Mouse (Mus musculus) lung, embryonic 15.5 days (tissue): Measurements from ENCODE around the gene Adam11. TPM values are rescaled to one million over a fixed set of nuclear protein-coding genes. Genes with fewer than 3 reads are reported as not detected.

ENCODE experiments used
- ATAC-seq: fragments of 200-750 bp; cut with Nextera tagmentation; 2 replicates; pipeline ENCODE4 v1.8.0; 2017; ENCODE audit warnings: moderate number of reproducible peaks, borderline replicate concordance; ENCODE audit not compliant: low FRiP score, low TSS enrichment; ENCODE audit errors: extremely low read depth
- H3K27ac ChIP-seq: fragments of 300-500 bp; sonication (generic); 2 replicates; pipeline ENCODE4 v1.5.1; 2015; ENCODE audit warnings: moderate library complexity, mild to moderate bottlenecking, inconsistent platforms
- H3K27me3 ChIP-seq: fragments of 300-500 bp; sonication (generic); 2 replicates; pipeline ENCODE4 v1.6.1; 2015; ENCODE audit warnings: inconsistent platforms
- H3K36me3 ChIP-seq: fragments of 300-500 bp; sonication (generic); 2 replicates; pipeline ENCODE4 v1.6.1; 2015; ENCODE audit warnings: inconsistent platforms
- H3K4me1 ChIP-seq: fragments of 300-500 bp; sonication (generic); 2 replicates; pipeline ENCODE4 v1.6.1; 2015; ENCODE audit warnings: inconsistent platforms
- H3K4me2 ChIP-seq: fragments of 300-500 bp; sonication (generic); 2 replicates; pipeline ENCODE4 v1.6.1; 2015; ENCODE audit warnings: inconsistent platforms, mild to moderate bottlenecking, moderate library complexity
- H3K4me3 ChIP-seq: fragments of 300-500 bp; sonication (generic); 2 replicates; pipeline ENCODE4 v1.5.1; 2015; ENCODE audit warnings: mild to moderate bottlenecking, inconsistent platforms
- H3K9ac ChIP-seq: fragments of 300-500 bp; sonication (generic); 2 replicates; pipeline ENCODE4 v1.6.1; 2015; ENCODE audit warnings: inconsistent platforms
- H3K9me3 ChIP-seq: fragments of 300-500 bp; sonication (generic); 2 replicates; pipeline ENCODE4 v1.6.1; 2016; ENCODE audit warnings: inconsistent platforms
- WGBS: fragments of 180-500 bp; shearing (Covaris S2); methylation state at CpG from one replicate; pipeline ENCODE4 v1.1.7; 2015; 5-methylcytosine and 5-hydroxymethylcytosine counted together
- polyA plus RNA-seq: library from polyadenylated mRNA; unstranded; fragments of >200 nt; fragmentation: Nextera tagmentation; extraction: Ambion mirVana; gene quantifications from 2 replicates; pipeline ENCODE4 v1.2.1, GENCODE M21; 2015

The Adam11 gene
- polyA plus RNA-seq, 1 experiment from 2014 or later: 6.1 TPM

- H3K4me1 ChIP-seq: peaks cover 11% of the 10 kb centered on the region
- peaks cover 10% of the 10 kb centered on the region; the same call in 1 of the 2 replicates for H3K27me3 ChIP-seq
- no peak overlapping the region for H3K4me2 ChIP-seq
- H3K27ac ChIP-seq: no peak overlapping the region
- H3K9me3 ChIP-seq: no peaks in the 10 kb centered on the region
- WGBS: 30% methylated on average over 16 of the region's 16 CpGs
- H3K4me3 ChIP-seq: no peak overlapping the region
- no peaks in the 10 kb centered on the region for H3K36me3 ChIP-seq
- no peak overlapping the region for H3K9ac ChIP-seq
- ATAC-seq: no peak
These were observed 10.9 kb downstream of the Adam11 start for GRCm38 (mm10) chr11:102771916-102772714.

DNA sequence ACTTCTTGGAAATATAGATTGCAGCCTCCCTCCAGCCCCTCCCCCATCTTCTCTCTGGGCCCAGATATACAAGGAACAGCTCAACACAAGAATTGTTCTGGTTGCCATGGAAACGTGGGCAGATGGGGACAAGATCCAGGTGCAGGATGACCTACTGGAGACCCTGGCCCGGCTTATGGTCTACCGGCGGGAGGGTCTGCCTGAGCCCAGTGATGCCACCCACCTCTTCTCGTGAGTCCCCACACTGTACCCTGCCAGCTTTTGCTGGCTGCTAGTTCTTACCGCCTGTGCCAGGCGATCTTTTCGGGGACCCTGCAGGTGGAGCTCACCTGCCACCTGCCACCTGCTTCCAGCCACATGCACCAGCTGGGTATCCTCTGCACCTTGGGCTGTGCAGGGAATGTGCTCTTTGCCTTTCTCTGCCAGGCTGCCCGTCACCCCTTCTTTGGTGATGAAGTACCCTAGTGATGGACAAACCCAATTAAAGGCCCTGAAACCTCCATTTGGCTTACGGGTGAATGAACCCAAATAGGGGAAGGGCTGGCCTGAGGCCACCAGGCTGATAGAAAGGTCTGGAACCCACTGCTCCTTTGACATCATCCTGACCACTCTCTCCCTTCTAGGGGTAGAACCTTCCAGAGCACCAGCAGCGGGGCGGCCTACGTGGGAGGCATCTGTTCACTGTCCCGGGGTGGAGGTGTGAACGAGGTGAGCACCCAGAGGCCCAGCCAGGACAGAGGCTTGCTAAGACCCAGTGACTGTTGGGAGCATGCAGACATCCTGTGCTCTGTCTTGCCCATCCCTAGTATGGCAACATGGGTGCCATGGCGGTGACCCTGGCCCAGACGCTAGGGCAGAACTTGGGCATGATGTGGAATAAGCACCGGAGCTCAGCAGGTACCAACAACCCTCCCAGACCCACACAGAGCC is 11.8 kb downstream of the Adam11 start:
- H3K4me1 ChIP-seq: peaks cover 16% of the 10 kb centered on the region
- H3K4me3 ChIP-seq: no peak overlapping the region
- no peak for ATAC-seq
- peaks cover 10% of the 10 kb centered on the region; the same call in 1 of the 2 replicates for H3K27me3 ChIP-seq
- no peaks in the 10 kb centered on the region for H3K36me3 ChIP-seq
- H3K4me2 ChIP-seq: no peak overlapping the region
- H3K9me3 ChIP-seq: no peaks in the 10 kb centered on the region
- H3K9ac ChIP-seq: no peak overlapping the region
- H3K27ac ChIP-seq: no peak overlapping the region
- 64% methylated on average over 18 of the region's 18 CpGs for WGBS

DNA sequence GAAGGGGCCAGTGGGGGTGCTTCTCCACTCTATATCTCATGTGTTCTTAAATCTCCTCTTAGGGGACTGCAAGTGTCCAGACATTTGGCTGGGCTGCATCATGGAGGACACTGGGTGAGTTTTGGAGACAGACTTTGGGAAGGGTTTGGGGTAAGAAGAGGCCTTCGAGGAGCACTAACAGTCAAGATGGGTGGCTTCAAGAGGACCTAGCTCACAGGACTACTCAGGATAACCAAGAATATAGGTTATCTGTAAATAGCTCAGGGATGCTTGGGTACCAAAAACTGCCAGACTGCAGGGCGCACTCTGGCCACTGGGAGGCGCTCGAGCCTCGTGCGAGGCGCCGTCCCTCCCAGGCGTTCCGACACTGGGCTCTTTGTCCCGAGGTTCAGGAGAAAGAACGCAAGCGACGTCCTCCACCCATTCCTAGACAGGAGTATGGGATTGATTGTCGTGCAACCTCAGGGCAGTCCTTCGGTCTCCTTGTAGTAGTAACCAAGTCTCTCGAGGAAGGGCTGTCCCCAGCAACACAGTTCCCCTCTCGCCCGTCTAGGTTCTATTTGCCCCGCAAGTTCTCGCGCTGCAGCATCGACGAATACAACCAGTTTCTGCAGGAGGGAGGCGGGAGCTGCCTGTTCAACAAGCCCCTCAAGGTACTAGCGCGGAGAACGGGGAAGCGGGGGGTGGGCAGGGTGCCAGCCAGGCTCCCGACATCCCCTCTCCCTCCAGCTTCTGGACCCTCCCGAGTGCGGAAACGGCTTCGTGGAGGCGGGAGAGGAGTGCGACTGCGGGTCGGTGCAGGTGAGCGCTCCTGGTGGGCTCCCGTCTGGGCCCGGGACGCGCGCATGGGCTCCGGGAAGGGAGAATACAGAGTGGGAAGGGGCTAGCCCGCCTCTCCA is 12.7 kb downstream of the Adam11 start:
- WGBS: under 1% methylated on average over 46 of the region's 46 CpGs
- Histone ChIP-seq H3K4me1 (peaks cover 20% of the 10 kb centered on the region), H3K4me3 (peak overlapping the region; percentile 61), H3K27me3 (peaks cover 10% of the 10 kb centered on the region; the same call in 1 of the 2 replicates), H3K4me2 (peak overlapping the region; percentile 99), H3K9me3 (no peaks in the 10 kb centered on the region), H3K27ac (peak overlapping the region; percentile 83), H3K9ac (peak overlapping the region; percentile 67), H3K36me3 (no peaks in the 10 kb centered on the region)
- peak; percentile 32; the same call in 1 of the 2 replicates for ATAC-seq

DNA sequence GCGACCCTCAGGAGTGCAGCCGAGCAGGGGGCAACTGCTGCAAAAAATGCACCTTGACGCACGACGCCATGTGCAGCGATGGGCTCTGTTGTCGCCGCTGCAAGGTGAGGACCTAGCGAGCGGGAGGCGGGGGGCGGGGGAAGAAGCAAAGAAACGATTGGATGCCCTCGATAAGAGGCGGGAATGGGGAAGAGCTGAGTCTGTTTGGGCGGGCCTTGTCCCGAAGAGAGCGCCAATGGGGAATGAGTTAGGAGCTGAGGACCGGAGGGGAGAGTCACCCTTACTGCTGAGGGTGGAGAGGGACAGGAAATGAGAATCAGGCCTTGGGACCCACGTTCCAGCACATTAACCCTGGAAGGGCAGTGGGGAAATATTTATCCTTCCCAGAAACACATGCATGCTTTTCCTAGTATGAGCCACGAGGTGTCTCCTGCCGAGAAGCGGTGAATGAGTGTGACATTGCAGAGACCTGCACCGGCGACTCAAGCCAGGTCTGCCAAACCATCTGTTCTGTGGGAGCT is 13.4 kb downstream of the Adam11 start:
- Histone ChIP-seq H3K4me3 (peak overlapping the region; percentile 61), H3K27ac (peak overlapping the region; percentile 83), H3K36me3 (no peaks in the 10 kb centered on the region), H3K9ac (peak overlapping the region; percentile 67), H3K4me1 (peaks cover 21% of the 10 kb centered on the region), H3K27me3 (peaks cover 10% of the 10 kb centered on the region; the same call in 1 of the 2 replicates), H3K4me2 (peak overlapping the region; percentile 99), H3K9me3 (no peaks in the 10 kb centered on the region)
- under 1% methylated on average over 25 of the region's 25 CpGs for whole genome bisulfite sequencing
- ATAC-seq: peak; percentile 88

GRCm38 (mm10) chr11:102777598-102777997 is 16.4 kb downstream of the Adam11 start:
- 22% methylated on average over 21 of the region's 21 CpGs for WGBS
- Histone ChIP-seq H3K4me2 (peak overlapping the region; percentile 62), H3K4me1 (peaks cover 24% of the 10 kb centered on the region), H3K9ac (peak overlapping the region; percentile 44), H3K4me3 (peak overlapping the region; percentile 38), H3K36me3 (no peaks in the 10 kb centered on the region), H3K27me3 (no peaks in the 10 kb centered on the region), H3K9me3 (no peaks in the 10 kb centered on the region), H3K27ac (no peak overlapping the region)
- ATAC-seq: peak; percentile 8; the same call in 1 of the 2 replicates

- peak overlapping the region; percentile 38; the same call in 1 of the 2 replicates for H3K4me3 ChIP-seq
- 36% methylated on average over 14 of the region's 14 CpGs for WGBS
These were observed 16.9 kb downstream of the Adam11 start for GRCm38 (mm10) chr11:102778165-102778564.

GRCm38 (mm10) chr11:102778597-102778996 is 17.4 kb downstream of the Adam11 start:
- peaks cover 24% of the 10 kb centered on the region for H3K4me1 ChIP-seq
- no peak for ATAC-seq
- H3K4me2 ChIP-seq: no peak overlapping the region
- H3K27ac ChIP-seq: no peak overlapping the region
- H3K9ac ChIP-seq: no peak overlapping the region
- WGBS: 42% methylated on average over 5 of the region's 5 CpGs
- no peak overlapping the region for H3K4me3 ChIP-seq
- H3K36me3 ChIP-seq: no peaks in the 10 kb centered on the region
- H3K27me3 ChIP-seq: no peaks in the 10 kb centered on the region
- no peaks in the 10 kb centered on the region for H3K9me3 ChIP-seq

More at GRCm38 (mm10) chr11:102778165-102778564, 16.9 kb downstream of the Adam11 start:
- no peak for ATAC-seq
- H3K27ac ChIP-seq: no peak overlapping the region
- H3K4me2 ChIP-seq: peak overlapping the region; percentile 62
- peaks cover 24% of the 10 kb centered on the region for H3K4me1 ChIP-seq
- H3K27me3 ChIP-seq: no peaks in the 10 kb centered on the region
- H3K9ac ChIP-seq: peak overlapping the region; percentile 44
- no peaks in the 10 kb centered on the region for H3K36me3 ChIP-seq
- no peaks in the 10 kb centered on the region for H3K9me3 ChIP-seq

GRCm38 (mm10) chr11:102779081-102779638 is 17.9 kb downstream of the Adam11 start:
- 71% methylated on average over 8 of the region's 8 CpGs for whole genome bisulfite sequencing
- no peak overlapping the region for H3K4me2 ChIP-seq
- no peaks in the 10 kb centered on the region for H3K36me3 ChIP-seq
- H3K27me3 ChIP-seq: no peaks in the 10 kb centered on the region
- no peak for ATAC-seq
- H3K4me1 ChIP-seq: peaks cover 24% of the 10 kb centered on the region
- H3K9ac ChIP-seq: no peak overlapping the region
- H3K9me3 ChIP-seq: no peaks in the 10 kb centered on the region
- no peak overlapping the region for H3K27ac ChIP-seq
- no peak overlapping the region for H3K4me3 ChIP-seq

DNA sequence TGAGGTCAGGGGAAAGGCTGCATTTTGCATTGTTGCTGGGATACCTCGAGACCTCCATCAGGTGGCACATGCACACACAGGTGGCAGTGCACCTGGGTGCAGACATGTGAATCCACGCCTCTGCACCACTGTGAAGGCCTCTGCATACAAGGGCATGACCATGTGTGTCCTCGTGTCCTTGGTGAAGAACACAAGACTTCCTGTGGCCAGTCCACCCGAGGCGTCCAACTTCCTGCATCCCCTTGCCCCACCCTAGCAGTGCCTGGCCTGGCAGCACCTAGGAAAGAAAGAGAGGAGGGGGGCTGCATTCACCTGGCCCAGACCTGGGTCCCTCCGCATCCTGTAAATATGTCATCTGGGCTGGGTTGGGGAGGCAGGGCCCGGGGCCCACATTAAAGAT is 18.6 kb downstream of the Adam11 start:
- no peak for ATAC-seq
- Histone ChIP-seq H3K27me3 (no peaks in the 10 kb centered on the region), H3K9me3 (no peaks in the 10 kb centered on the region), H3K27ac (no peak overlapping the region; the same call in 1 of the 2 replicates), H3K4me3 (no peak overlapping the region), H3K9ac (no peak overlapping the region), H3K36me3 (no peaks in the 10 kb centered on the region), H3K4me2 (no peak overlapping the region), H3K4me1 (peaks cover 23% of the 10 kb centered on the region)
- 55% methylated on average over 7 of the region's 7 CpGs for WGBS

DNA sequence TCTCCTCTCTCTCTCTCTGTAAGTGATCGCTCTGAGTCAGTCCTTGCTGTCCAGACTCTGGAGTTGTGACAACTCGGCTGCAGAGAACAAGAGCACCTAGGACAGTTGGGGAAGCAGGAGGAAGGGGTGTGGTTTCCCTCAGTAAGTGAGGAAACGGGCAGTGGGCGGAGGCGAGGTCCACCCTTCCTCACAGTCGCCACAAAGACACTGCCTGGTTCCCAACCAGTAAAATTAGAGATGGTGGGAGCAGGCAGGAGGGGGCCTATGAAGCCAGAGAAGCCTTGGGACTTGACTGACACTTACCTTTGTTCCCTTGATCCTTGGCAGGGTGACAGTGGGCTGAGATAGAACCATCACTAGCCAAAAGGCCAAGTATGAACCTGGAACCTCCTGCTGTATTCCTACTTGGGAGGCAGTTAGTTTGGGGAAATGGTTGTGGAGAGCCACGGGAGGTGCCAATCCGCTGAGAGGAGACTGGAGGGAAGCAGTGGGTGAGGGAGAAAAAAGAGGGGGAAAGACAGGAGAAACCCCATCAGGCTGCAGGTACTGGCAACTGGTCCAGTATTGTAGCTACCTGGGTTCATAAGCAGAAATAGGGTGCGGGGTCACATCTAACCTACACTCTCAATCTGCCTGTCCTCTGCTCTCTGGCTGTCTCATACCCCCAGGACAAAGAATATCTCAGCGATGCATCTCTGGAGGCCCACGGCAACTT is 19.2 kb downstream of the Adam11 start:
- no peak for ATAC-seq
- WGBS: 37% methylated on average over 11 of the region's 11 CpGs
- peak overlapping the region; percentile 35; the same call in 1 of the 2 replicates for H3K27ac ChIP-seq
- no peak overlapping the region for H3K9ac ChIP-seq
- peak overlapping the region; percentile 9; the same call in 1 of the 2 replicates for H3K4me2 ChIP-seq
- H3K9me3 ChIP-seq: no peaks in the 10 kb centered on the region
- H3K4me1 ChIP-seq: peaks cover 17% of the 10 kb centered on the region
- H3K4me3 ChIP-seq: no peak overlapping the region
- no peaks in the 10 kb centered on the region for H3K36me3 ChIP-seq
- no peaks in the 10 kb centered on the region for H3K27me3 ChIP-seq
